Mouse (Mus musculus) small intestine, adult 2 months (tissue): ENCODE measurements around the gene Serpinc1.

Source experiments
- CTCF ChIP-seq: fragments of 200-500 bp; IDR thresholded peaks from 2 replicates; pipeline ENCODE4 v1.5.1; 2012; ENCODE audit warnings: low read depth, mild to moderate bottlenecking, control low read depth, inconsistent platforms, low read length, moderate library complexity, mixed read lengths; ENCODE audit not compliant: insufficient replicate concordance, insufficient read length; ENCODE audit errors: extremely low read depth
- POLR2A ChIP-seq: fragments of 200-500 bp; IDR thresholded peaks from 2 replicates; pipeline ENCODE4 v1.6.1; 2012; ENCODE audit warnings: low read depth, mild to moderate bottlenecking, control low read depth, inconsistent platforms, low read length, moderate library complexity

GRCm38 (mm10) chr1:160981337-160981736, 3.0 kb downstream of the Serpinc1 start:
- TF ChIP-seq POLR2A (no peak), CTCF (no peak)
